Mouse (Mus musculus) spleen, postnatal 10 days (tissue): Measurements from ENCODE around the gene Gm20388.

Source experiments
- DNase-seq, 2 experiments: peaks; one replicate each; pipeline ENCODE4 v3.0.0; 2021 to 2022; ENCODE audit warnings: low spot score in 2 of 2

Gene Gm20388

DNA sequence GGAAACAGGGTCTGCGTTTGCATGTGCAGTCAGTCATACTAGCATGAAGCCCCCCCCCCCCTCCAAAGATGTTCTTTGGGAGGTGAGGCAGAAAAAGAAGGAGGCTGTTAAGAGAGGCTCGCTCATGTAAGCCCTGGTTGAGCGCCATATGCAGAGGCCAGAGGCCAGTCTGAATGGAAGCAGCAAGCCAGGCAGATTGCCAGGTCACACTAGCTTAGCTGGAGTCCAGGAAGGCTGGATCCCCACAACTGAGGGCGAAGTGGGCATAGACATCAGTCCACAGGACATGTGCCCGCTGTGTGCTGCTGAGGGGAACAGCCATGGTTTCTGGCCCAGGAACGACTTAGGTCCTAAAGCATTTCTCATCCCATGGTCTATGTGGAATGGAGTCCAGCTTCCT, 477.6 kb downstream of the Gm20388 start:
- no peak for DNase-seq

GRCm38 (mm10) chr8:120390598-120390997, 480.0 kb downstream of the Gm20388 start:
- no peak for DNase-seq

- DNase-seq, result no peak
Observed at GRCm38 (mm10) chr8:120391856-120392255, 481.2 kb downstream of the Gm20388 start.

- no peak for DNase-seq
Observed at GRCm38 (mm10) chr8:120393085-120393484, 482.4 kb downstream of the Gm20388 start.

DNA sequence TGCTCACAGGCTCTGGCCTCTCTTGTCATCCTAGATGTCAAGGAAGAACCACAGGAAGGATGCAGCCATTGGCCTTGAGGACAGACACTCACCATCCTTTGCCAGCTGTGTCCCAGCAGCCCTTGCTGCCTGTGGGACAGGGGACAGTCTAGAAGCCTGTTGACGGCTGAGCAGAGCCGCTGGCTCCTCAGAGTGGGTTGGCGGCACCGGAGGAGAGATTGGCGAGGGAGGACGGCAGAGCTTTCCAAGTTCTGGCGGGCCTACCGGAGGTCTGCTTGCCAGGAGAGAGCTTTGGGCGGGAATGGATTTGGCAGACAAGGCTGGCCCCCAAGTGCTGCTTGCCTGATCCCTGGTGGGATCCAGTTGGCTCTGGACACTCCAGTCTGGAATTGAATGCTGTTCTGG, 483.2 kb downstream of the Gm20388 start:
- DNase-seq, result no peak

- no peak for DNase-seq
Observed at GRCm38 (mm10) chr8:120395892-120396291, 485.3 kb downstream of the Gm20388 start.

DNA sequence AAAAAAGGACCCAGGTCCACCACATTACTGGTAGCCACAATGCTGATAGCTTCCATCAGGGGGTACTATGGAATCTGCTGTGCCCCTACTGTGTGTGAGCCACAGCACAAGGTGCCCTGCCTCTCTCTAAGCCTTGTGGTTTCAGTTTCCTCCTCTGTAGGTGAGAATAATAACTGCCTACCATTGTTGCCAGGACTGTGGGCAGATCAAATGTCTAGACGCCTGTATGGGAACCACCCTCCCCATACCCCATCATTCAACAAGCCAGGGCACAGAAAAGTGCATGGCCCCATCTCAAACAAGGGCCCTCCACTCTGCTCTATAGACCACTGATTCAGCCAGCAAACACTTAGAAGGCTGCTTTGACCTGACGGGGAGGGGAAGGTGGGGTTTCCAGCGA, 486.1 kb downstream of the Gm20388 start:
- DNase-seq, result no peak

- DNase-seq, result no peak
Observed at GRCm38 (mm10) chr8:120397444-120398411, 487.1 kb downstream of the Gm20388 start.

- DNase-seq, result no peak
Observed at GRCm38 (mm10) chr8:120399212-120399934, 488.7 kb downstream of the Gm20388 start.

GRCm38 (mm10) chr8:120401216-120401615, 490.6 kb downstream of the Gm20388 start:
- DNase-seq, result no peak

- DNase-seq, result no peak
Observed at GRCm38 (mm10) chr8:120401712-120402111, 491.1 kb downstream of the Gm20388 start.

GRCm38 (mm10) chr8:120403606-120404269, 493.1 kb downstream of the Gm20388 start:
- DNase-seq, result no peak

GRCm38 (mm10) chr8:120404609-120405036, 494.0 kb downstream of the Gm20388 start:
- DNase-seq, result peak; percentile 72 to 84

DNA sequence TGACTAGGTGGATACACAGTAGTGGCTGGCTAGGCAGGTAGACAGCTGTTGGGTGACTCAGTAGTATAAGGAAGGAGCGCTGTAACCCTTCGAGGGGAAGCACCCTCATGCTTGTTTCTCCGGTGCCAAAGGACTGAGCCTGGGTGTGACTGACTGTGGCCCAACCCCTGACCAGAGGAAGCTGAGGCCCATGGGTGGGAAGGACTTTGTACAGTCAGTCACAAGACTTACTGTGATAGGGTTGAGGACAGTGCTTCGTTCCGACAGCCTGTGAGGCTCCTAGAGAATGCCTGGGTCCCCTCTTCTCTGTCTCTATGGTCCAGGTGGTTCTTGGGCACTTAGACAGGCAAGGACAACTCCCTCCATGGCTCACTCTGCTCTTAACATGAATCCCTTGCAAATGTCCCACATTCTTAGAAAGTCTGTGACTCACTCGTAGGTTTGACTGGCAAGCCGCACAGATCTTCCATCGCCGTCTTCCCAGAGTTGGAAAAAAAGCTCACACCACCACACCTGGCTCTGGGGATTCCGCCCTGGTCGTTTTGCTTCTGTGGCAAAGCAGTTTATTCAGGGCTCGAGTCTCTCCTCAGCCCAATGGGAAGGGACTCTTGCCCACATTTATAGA, 495.5 kb downstream of the Gm20388 start:
- DNase-seq, result no peak

- DNase-seq, result peak; percentile 62 to 73
Observed at GRCm38 (mm10) chr8:120407701-120408240, 497.1 kb downstream of the Gm20388 start.

DNA sequence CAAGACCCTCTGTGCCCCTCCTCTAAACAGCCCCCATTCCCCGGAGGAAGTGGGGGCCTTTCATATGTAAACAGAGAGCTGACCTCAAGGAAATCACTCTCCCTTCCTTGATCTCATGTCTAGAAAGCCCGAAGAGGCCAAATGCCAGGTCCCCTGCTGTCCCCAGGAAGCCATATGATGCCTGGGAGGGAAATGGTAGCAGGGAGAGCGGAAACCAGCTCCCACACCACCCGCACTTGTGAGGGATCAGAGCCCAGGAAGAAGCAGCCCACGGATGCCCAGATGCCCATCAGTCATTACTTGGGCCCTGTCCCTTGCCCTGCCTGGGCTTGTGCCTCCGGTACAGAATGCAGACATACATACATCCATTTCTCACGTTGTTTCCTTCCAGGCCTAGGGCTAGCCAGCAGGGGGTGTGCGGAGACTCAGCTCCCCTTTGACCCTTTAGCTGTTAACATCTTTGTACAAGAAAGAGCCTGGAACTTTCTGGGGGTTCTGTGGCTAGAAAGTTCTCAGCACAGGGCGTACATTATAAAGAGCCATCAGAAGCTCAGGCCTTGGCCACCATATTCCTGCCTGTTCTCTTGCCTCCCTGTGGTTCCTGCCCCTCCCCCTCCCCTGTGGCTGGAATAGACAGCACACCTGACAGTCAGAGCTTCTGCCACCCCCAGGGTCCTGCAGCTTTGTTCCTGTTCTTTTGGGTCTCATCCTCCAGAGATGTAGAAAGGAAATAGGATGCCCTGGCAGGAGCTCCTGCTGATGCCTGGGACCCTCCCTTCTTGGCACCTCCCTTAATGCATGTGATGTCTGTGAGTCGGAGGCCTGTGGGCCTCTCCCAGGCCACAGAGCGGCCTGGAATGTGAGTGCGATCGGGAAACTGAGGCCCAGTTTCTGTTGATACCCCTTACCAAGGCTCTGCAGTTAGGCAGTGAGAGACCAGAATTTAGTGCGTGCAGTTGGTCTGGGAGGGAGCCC, 497.9 kb downstream of the Gm20388 start:
- no peak for DNase-seq

DNA sequence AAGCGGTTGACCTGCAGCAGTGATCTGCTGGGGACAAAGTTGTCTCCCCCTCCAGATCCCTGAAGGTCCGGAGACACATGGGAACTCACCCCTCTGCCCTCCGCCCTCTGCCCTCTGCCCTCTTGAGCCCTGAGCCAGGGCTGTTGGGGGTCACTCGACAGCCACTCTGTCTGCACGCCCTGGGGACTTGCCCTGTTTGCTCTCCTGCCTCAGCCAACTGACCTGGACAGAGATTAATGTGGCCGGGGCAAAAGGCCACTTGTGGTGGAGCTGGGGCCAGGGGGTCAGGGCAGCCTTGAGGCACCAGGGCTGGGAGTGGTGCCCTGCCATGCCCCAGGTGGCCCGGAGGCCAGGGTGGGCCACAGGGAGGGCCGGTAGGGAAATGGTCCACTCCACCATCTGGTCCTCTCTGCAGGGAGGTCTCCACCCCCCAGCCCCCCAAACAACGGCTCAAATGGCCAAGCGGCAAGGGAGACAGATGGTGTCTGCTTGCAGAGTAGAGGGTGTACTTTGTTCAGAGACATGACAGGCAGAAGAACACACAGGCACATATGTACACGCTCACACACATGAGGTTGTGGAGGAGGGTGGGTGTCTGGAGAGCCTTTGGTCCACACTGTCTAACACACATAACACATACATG, 498.9 kb downstream of the Gm20388 start:
- DNase-seq, result no peak

GRCm38 (mm10) chr8:120411059-120411458, 500.4 kb downstream of the Gm20388 start:
- no peak for DNase-seq

GRCm38 (mm10) chr8:120411862-120412261, 501.2 kb downstream of the Gm20388 start:
- no peak for DNase-seq

GRCm38 (mm10) chr8:120412357-120412756, 501.7 kb downstream of the Gm20388 start:
- no peak for DNase-seq
